Mouse (Mus musculus) macrophage (primary cell): ENCODE data around the gene Mnat1. TPM values are rescaled to one million over a fixed set of nuclear protein-coding genes. Genes with fewer than 3 reads are reported as not detected.
A peak's percentile ranks its signal among the peaks of the same experiment; 100 is the strongest.
"Not testable (repeated sequence)": the region's sequence is repeated elsewhere in the genome, so short reads cannot be mapped to it uniquely, and the experiment has no call there.

Experiments
- H3K27ac ChIP-seq: fragments of 350-480 bp; formaldehyde crosslinking; 2 replicates; pipeline ENCODE4 v1.9.0; 2021
- H3K36me3 ChIP-seq: fragments of 350-480 bp; formaldehyde crosslinking; 2 replicates; pipeline ENCODE4 v1.9.0; 2021; ENCODE audit errors: inconsistent target
- H3K4me3 ChIP-seq: fragments of 350-480 bp; formaldehyde crosslinking; 2 replicates; pipeline ENCODE4 v1.9.0; 2021; ENCODE audit errors: inconsistent target
- H3K79me2 ChIP-seq: fragments of 350-480 bp; formaldehyde crosslinking; 2 replicates; pipeline ENCODE4 v1.9.0; 2021; ENCODE audit errors: inconsistent target
- WGBS: methylation state at CpG from one replicate; pipeline ENCODE4 v1.1.7; 2026; ENCODE audit warnings: inconsistent platforms; ENCODE audit not compliant: missing documents; 5-methylcytosine and 5-hydroxymethylcytosine counted together
- polyA plus RNA-seq: library from polyadenylated mRNA; stranded (reverse); fragments of 250-400 nt; gene quantifications from 3 replicates; pipeline ENCODE4 v1.2.4, GENCODE M21; 2018; ENCODE audit warnings: inconsistent platforms
- total RNA-seq, 78 experiments: library from RNA; depleted of rRNA; stranded (reverse); fragments of 250-400 nt; gene quantifications; 1 replicate in 9 of 78; 2 replicates in 24 of 78; 3 replicates in 43 of 78; 4 replicates in 2 of 78; pipeline ENCODE4 v1.2.4; 2018; ENCODE audit warnings: inconsistent platforms in 56 of 78

Mnat1 gene
- total RNA-seq (2018; cell fraction: chromatin; rRNA removed) = 10 to 100 TPM in 25 of 26 experiments, 1 to 10 TPM in 1; 7.6 to 32.7 (median 23.7) TPM
- 10 to 100 TPM in 18 of 26 experiments, 1 to 10 TPM in 8; 6.5 to 13.5 (median 10.9) TPM for total RNA-seq (2018; cell fraction: cytosol; rRNA removed)
- total RNA-seq (2018; cell fraction: nucleus; rRNA removed) = 10 to 100 TPM in 20 of 26 experiments, 1 to 10 TPM in 6; 5.5 to 26.3 (median 13.9) TPM
- 9.9 to 13.5 TPM (median 12.3 TPM) in 3 replicates for polyA plus RNA-seq

- Histone ChIP-seq H3K27ac (no peak within 1 kb of the TSS; the same call in 1 of the 2 replicates), H3K4me3 (peak within 1 kb of the TSS; percentile 98), H3K79me2 (peaks cover 48% of the 10 kb centered on the region), H3K36me3 (no peaks in the 10 kb centered on the region)
- WGBS = 2% methylated on average over 23 of the region's 23 CpGs
Observed at GRCm38 (mm10) chr12:73123093-73124041, at the start of gene Mnat1. Mnat1 (plus strand) TSS chr12:73123717.

GRCm38 (mm10) chr12:73081828-73082227 is 41.7 kb upstream of the Mnat1 start:
- not testable (repeated sequence) for H3K36me3 ChIP-seq, H3K79me2 ChIP-seq, H3K4me3 ChIP-seq, H3K27ac ChIP-seq
- WGBS = 97% methylated on average over 4 of the region's 4 CpGs

DNA sequence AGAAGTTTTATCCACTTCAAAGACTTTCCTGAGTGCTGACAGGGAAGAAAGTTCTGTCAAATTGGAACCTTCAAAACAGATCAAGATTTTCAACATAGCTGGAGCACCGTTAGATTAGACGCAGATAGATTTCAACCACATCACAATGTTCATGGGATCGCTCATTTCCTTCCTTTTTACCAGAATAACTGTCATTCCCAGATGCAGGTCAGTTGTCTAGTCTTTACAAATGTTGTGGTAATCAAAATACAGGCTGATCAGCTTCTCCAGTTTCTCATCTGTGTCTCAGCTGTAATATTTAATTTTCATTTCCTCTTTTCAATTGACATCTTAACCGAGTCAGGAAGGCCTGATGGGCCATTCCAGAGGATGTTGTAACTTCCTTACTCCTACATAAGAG is 39.7 kb upstream of the Mnat1 start:
- WGBS = 15% methylated on average over 4 of the region's 4 CpGs

GRCm38 (mm10) chr12:73085739-73086630 is 37.5 kb upstream of the Mnat1 start:
- H3K4me3 ChIP-seq = no peak overlapping the region
- WGBS = 81% methylated on average over 11 of the region's 11 CpGs
- H3K36me3 ChIP-seq = no peaks in the 10 kb centered on the region
- no peak overlapping the region for H3K27ac ChIP-seq
- H3K79me2 ChIP-seq = no peaks in the 10 kb centered on the region

More for the DNA sequence above, 39.7 kb upstream of the Mnat1 start:
- Histone ChIP-seq H3K27ac (no peak overlapping the region), H3K36me3 (no peaks in the 10 kb centered on the region), H3K79me2 (no peaks in the 10 kb centered on the region), H3K4me3 (no peak overlapping the region)

- Histone ChIP-seq H3K27ac (no peak overlapping the region), H3K36me3 (no peaks in the 10 kb centered on the region), H3K4me3 (no peak overlapping the region), H3K79me2 (no peaks in the 10 kb centered on the region)
- 98% methylated on average over 7 of the region's 7 CpGs for WGBS
Observed at GRCm38 (mm10) chr12:73087086-73087485, 36.4 kb upstream of the Mnat1 start.

GRCm38 (mm10) chr12:73088500-73088899 is 35.0 kb upstream of the Mnat1 start:
- H3K4me3 ChIP-seq = no peak overlapping the region
- no peaks in the 10 kb centered on the region for H3K36me3 ChIP-seq
- H3K79me2 ChIP-seq = no peaks in the 10 kb centered on the region
- WGBS = 33% methylated on average over 5 of the region's 5 CpGs
- no peak overlapping the region for H3K27ac ChIP-seq

DNA sequence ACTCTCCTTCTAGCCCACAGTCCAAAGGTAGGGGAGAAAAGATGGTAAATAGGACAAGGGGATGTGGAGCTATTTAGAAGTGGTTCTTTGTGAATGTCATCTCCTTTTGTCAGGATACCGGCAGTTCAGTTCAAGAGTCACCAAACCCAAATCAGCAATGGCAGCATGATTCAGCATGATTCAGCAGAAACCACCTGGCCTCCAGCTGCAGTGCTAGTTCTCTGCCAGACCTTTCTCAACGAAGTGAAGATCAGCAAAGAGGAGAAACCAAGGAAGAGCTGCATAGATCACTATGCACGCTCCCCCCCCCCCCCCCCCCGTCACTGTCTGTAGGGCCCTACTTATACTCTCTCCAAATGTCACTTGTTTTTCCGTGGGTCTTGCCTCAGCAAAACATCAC is 34.6 kb upstream of the Mnat1 start:
- WGBS = 0% methylated on average over 2 of the region's 5 CpGs
- H3K79me2 ChIP-seq = no peaks in the 10 kb centered on the region
- H3K36me3 ChIP-seq = no peaks in the 10 kb centered on the region
- no peak overlapping the region for H3K4me3 ChIP-seq
- no peak overlapping the region for H3K27ac ChIP-seq

- no peaks in the 10 kb centered on the region for H3K36me3 ChIP-seq
- WGBS = 91% methylated on average over 7 of the region's 7 CpGs
- H3K4me3 ChIP-seq = no peak overlapping the region
- no peaks in the 10 kb centered on the region for H3K79me2 ChIP-seq
- H3K27ac ChIP-seq = no peak overlapping the region
Observed at GRCm38 (mm10) chr12:73090672-73091335, 32.7 kb upstream of the Mnat1 start.

DNA sequence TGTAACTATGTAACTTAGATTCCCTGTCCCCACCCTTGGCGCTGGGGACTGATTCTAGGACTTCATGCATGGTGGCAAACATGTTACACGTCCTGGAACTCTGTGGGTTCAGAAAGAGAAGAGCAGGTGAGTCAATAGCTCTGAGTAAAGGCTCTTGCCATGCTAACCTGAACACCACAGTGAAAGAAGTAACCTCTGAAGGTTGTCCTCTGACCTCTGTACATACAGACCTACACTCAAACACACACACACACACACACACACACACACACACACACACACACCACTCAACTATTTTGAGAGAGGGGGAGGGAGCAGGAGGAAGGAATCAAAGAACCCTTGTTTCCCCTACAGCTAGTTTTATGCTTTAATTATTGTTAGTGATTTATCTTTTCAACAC is 29.3 kb upstream of the Mnat1 start:
- WGBS = 100% methylated on average over 2 of the region's 2 CpGs
- Histone ChIP-seq H3K4me3 (no peak overlapping the region), H3K27ac (no peak overlapping the region), H3K36me3 (no peaks in the 10 kb centered on the region), H3K79me2 (no peaks in the 10 kb centered on the region)

DNA sequence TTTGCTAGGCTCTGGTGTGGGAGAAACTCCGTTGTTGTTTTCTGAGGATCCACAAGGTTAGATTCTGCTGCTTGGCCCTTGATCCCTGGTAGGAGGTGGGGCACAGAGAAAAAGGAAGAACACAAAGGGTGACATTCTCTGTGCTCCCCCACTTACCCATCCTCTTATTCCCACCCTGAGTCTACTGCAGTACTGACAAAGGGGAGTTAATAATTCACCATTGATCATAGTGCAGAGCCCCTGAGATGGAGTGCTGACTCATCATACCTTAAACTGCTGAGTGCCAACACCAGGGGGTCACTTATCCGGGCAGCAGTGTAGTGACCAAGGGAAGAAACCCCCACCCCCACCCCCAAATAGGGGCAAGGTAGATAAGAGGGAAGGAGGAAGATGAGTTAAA is 28.9 kb upstream of the Mnat1 start:
- no peak overlapping the region for H3K27ac ChIP-seq
- WGBS = 75% methylated on average over 2 of the region's 2 CpGs

DNA sequence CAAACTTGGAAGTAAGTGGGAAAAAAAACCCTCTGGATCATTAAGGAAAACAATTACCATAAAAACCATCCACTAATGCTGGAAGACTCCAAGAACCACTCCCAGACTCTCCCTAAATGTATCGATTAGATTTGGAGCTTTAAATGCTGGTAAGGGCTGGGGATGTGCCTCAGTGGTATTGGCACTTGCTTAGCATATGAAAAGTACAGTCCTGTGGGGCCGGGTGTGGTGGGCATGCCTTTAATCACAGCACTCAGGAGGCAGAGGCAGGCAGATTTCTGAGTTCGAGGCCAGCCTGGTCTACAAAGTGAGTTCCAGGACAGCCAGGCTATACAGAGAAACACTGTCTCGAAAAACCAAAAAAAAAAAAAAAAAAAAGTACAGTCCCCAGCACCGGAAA is 27.3 kb upstream of the Mnat1 start:
- not testable (repeated sequence) for H3K79me2 ChIP-seq, H3K36me3 ChIP-seq, H3K4me3 ChIP-seq, H3K27ac ChIP-seq
- WGBS = 89% methylated on average over 4 of the region's 5 CpGs

More for the DNA sequence above, 28.9 kb upstream of the Mnat1 start:
- H3K4me3 ChIP-seq = no peak overlapping the region
- H3K36me3 ChIP-seq = no peaks in the 10 kb centered on the region
- no peaks in the 10 kb centered on the region for H3K79me2 ChIP-seq

DNA sequence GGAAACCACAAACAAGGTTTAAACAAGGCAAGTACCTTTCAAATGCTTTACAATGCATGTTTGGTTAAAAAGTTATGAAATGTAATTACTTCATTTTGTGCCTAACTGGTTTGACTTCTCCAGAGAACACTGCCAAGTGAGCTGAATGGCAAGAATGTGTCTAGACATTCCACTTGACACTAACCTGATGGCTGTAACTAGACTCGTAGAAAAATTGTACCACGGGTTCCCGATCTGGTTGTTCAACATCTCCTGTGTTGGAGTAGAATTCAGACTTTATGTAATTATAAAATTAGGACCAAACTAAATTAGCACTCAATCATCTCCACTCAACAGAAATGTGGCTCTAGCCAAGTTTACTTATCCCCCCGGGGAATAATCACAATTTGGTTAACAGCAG is 24.9 kb upstream of the Mnat1 start:
- Histone ChIP-seq H3K4me3 (no peak overlapping the region), H3K79me2 (no peaks in the 10 kb centered on the region), H3K36me3 (no peaks in the 10 kb centered on the region), H3K27ac (no peak overlapping the region)
- 100% methylated on average over 4 of the region's 4 CpGs for WGBS

- WGBS = 95% methylated on average over 12 of the region's 12 CpGs
- H3K27ac ChIP-seq = no peak overlapping the region
- H3K79me2 ChIP-seq = no peaks in the 10 kb centered on the region
- no peaks in the 10 kb centered on the region for H3K36me3 ChIP-seq
- no peak overlapping the region for H3K4me3 ChIP-seq
Observed at GRCm38 (mm10) chr12:73103713-73104112, 19.8 kb upstream of the Mnat1 start.

GRCm38 (mm10) chr12:73107821-73108220 is 15.7 kb upstream of the Mnat1 start:
- whole genome bisulfite sequencing = 43% methylated on average over 2 of the region's 2 CpGs
- Histone ChIP-seq H3K4me3 (no peak overlapping the region), H3K27ac (no peak overlapping the region), H3K36me3 (no peaks in the 10 kb centered on the region), H3K79me2 (no peaks in the 10 kb centered on the region)
